Mouse (Mus musculus): ENCODE measurements around the gene Lrrfip2.

- TF ChIP-seq CTCF (IDR thresholded peaks at IDR 0.05; ENCODE audit: low read depth) (peak; percentile 36), EP300 (IDR thresholded peaks at IDR 0.05; ENCODE audit: low read depth) (no peak)
Measured at GRCm38 (mm10) chr9:111234701-111235100, 117.3 kb downstream of the Lrrfip2 start.
